Mouse (Mus musculus) heart, postnatal 0 days (tissue): ENCODE measurements at regions not wholly inside any gene's neighbourhood (a gene's known extent, or its start where the extent isn't known, plus 50 kb on each side); places are given as distances from the start of the nearest gene placed in this dataset.

Source experiments
- CTCF ChIP-seq: IDR thresholded peaks from 2 replicates; pipeline ENCODE4 v1.5.1; 2016; ENCODE audit warnings: antibody characterized with exemption, control low read depth, low read depth
- EP300 ChIP-seq: IDR thresholded peaks from 2 replicates; pipeline ENCODE4 v1.6.1; 2016; ENCODE audit warnings: antibody characterized with exemption, low read depth

- TF ChIP-seq CTCF, result no peak
- TF ChIP-seq EP300, result no peak
Measured at GRCm38 (mm10) chr6:101689684-101690083, 312.0 kb upstream of the Pdzrn3 start.
